Mouse (Mus musculus) layer of hippocampus, adult 9-11 months (tissue): Measurements from ENCODE around the gene Prkag2.

Experiments
- DNase-seq: peaks from one replicate; pipeline ENCODE4 v3.0.0; 2022

The Prkag2 gene

GRCm38 (mm10) chr5:25046762-25047161 is 53.7 kb downstream of the Prkag2 start:
- DNase-seq = no peak

- DNase-seq = no peak
These were observed 56.4 kb downstream of the Prkag2 start for GRCm38 (mm10) chr5:25044007-25044406.

DNA sequence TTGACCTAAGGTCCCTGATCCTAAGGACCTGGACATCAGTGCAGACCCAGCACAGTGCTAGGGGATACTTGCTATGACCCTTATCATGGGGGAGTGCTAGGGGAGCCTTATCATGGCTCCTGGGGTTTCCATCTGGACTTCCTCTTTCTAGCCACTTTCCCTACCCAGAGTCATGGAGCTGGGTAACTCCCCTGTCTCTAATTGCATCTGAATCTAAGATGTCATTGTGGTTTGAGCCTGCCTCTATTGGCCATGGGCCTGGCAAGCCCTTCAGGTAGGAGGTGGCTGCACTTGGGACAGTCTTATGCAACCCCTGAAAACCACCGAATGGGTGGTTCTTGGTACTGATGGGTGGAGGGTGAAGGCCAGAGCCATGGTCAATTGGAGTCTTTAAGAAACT is 58.5 kb downstream of the Prkag2 start:
- DNase-seq = no peak

- DNase-seq = peak; percentile 49
These were observed 59.1 kb downstream of the Prkag2 start for GRCm38 (mm10) chr5:25041307-25041706.

- DNase-seq = no peak
These were observed 59.5 kb downstream of the Prkag2 start for GRCm38 (mm10) chr5:25040903-25041302.

GRCm38 (mm10) chr5:25038827-25039226 is 61.6 kb downstream of the Prkag2 start:
- no peak for DNase-seq

DNA sequence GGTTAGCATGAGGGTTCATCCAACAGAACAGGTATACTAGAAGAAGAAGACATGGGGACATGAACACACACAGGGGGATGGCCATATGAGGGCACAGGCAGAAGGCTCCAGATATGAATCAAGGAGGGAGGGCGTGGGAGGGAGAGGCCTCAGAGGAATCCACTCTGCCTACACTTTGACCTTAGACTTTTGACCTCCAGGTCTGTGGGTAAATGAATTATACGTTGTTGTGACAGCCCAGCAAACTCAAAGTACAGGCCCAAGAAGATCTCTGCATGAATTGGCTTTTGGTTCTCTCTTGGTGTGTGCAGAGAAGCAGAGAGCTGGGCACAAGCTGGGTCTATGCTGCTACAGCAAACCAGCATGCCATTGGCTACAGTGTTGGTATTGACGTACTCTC is 65.1 kb downstream of the Prkag2 start:
- DNase-seq = no peak

GRCm38 (mm10) chr5:25031456-25031856 is 69.0 kb downstream of the Prkag2 start:
- DNase-seq = peak; percentile 88

- DNase-seq = no peak
These were observed 69.4 kb downstream of the Prkag2 start for GRCm38 (mm10) chr5:25031037-25031436.

DNA sequence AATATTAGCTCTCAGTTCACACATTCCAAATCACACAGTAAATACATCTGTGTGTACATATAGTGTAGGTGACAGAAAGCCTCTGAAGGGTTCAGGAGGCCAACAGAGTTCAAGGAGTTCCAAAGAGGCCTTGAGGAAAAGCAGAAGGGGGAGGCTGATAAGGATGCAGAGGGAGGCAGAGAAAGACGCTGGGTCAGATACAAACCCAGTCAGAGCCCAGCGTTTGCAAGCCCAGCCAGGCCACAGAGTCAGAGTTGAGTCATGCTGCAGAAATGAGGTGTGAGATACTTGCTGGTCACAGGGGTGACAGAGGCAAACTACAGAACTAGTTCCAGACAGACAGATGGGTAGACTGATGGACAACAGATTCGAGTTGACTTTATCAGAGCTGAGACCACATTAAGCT is 70.2 kb downstream of the Prkag2 start:
- no peak for DNase-seq

DNA sequence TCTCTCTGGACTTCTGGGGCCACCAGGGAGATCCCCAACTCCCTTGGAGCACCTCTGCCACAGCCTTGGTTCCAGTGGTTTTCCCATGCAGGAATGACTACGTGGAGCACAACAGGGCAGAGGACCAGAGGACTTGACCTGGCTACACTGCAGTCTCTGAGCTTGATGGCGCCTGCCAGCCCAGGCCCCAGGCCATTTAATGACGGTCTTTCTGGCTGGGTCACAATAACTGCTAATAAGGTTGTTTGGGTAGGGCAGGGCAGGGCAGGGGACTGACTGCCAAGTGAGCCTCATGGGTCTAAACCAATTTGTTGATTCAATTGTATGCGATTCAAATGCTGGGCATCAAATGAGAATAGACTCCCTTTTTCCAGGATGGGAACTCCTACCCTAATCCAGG is 72.8 kb downstream of the Prkag2 start:
- DNase-seq = no peak

DNA sequence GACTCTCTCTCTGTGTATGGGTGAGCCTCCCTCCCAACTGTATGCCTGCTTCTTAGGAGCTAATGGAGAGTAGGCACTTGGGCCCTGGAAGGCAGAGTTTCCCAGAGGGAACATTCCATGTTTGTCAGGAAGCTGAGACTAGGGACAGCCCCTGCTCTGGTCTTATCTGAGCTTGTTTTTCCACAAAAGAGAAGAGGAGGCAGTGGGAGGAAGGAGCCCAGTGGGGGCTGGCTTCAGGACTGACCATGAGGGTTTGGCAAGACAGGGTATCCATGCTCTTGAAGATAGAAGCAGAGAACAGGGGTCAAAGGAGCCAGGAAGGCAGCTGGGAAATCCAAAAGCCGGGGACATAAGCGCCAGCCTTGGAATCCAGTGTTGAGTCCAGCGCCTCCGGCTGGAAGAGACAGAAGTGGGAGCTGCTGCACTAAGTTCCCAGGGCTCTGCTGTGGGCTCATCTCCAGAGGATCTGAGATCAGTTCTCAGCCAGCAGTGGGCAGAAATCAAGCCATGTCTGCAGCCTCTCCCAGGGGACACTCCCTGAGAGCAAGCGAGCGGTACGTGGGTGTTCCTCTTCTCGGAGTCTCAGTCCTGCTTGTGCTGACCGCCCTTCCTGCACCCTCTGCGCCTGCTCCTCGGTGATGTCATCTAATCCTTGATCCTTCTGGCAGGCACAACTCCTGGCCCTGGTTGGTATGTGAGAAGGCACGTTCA is 75.0 kb downstream of the Prkag2 start:
- no peak for DNase-seq

GRCm38 (mm10) chr5:25022904-25023303 is 77.5 kb downstream of the Prkag2 start:
- DNase-seq = no peak

- DNase-seq = no peak
These were observed 81.2 kb downstream of the Prkag2 start for GRCm38 (mm10) chr5:25019221-25019620.

DNA sequence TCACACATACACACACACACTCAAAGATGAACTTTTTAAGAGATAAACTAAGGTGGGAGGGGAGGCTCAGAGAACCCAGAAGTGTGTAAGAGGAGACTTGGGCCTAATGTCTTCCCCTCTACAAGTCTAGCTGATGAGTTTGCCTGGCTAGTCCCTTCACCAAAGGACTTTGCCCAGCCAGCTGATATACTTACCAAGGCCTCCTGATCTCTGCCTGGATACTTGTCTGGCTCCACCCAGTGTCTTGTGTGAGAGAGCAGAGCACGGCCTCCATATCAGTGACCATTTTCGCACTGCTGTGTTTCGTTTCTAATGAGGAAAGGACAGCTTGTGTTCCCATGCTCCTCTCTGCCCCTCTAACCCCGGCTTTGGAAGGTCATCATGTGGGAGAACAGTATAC is 88.3 kb downstream of the Prkag2 start:
- DNase-seq = no peak

- DNase-seq = peak; percentile 72
These were observed 89.4 kb downstream of the Prkag2 start for GRCm38 (mm10) chr5:25011019-25011485.

- peak; percentile 81 for DNase-seq
These were observed 90.0 kb downstream of the Prkag2 start for GRCm38 (mm10) chr5:25010438-25010892.

DNA sequence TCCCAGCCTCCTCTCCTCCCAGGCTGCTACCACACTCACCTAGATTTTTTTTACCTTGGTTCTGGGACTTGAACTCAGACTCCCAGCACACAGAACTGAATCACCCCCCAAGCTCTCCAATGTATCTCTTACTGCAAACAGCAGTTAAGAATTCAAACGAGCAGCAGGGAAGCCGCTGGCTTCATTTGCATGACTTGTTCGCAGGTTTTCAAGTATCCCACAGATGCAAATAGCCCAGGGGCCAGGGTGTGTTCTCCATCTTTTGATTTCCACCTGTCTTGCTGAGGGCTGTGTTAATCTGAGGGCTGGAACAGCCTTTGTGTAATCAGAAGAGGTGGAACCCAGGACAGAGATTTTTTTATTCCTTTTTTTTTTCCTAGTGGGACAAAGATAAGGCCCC is 90.7 kb downstream of the Prkag2 start:
- no peak for DNase-seq

DNA sequence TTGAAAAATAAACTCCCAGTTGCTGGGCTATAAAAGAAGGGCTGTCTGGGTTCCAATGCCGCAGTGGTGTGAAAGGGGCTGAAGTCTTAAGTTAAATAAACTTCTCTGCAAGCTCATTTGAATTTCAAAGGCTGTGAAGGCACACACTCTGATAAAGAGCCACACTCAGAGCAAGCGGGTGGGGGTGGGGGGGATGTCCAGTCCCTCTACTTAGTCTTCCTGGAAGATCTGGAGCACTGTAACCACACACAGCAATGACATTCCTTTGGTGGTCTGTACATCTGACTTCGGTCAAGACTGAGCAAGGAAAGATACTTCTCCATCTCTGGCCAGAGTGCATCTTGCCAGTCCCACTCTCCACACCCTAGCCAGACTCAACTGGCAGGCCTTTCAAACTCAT is 91.5 kb downstream of the Prkag2 start:
- no peak for DNase-seq

- peak; percentile 77 for DNase-seq
These were observed 93.6 kb downstream of the Prkag2 start for GRCm38 (mm10) chr5:25006848-25007247.

DNA sequence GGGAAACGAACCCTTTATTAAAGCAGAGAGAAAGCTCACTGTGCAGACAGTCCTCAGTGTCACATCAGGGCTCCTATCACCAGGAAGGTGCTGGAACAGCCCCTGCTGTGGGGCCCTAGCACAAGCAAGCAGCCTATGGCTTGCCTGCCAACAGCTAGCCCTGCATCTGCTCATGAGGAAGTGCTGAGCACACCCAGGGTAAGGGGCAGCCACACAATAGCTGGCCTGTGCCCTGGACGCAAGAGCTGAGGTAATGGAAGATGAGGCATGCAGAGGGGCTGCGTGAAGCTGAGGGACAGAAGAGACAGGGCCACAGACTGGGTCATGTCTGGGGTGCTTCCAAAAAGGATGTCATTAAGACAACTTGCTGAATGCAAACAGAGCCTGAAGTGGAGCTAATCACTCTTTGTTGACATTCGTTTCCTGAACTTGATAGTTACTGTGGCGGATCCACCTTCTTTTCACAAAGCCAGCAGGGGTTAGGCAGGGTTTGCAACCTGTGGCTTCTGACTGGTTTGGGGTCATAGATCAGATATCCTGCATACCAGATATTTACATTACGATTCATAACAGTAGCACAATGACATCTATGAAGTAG is 94.8 kb downstream of the Prkag2 start:
- DNase-seq = no peak

DNA sequence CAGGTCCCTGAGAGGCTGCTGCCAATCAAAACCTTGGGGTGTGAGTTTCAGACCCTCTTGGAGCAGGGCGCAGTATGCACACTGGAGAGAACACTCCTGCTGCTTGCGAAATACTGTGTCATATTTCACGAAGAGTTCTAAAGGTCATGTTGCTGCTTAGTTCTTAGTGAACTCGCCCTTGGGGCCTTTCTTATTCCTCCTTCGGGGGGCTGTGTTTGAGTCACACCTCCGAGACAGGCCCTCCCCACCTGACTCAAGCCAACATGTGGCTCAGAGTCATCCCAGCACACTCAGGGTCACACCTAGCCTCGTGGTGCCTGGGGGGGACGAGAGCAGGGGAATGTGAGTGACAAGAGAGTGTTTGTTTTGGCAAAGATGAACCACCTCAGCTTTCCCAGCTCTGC is 99.0 kb downstream of the Prkag2 start:
- DNase-seq = no peak

DNA sequence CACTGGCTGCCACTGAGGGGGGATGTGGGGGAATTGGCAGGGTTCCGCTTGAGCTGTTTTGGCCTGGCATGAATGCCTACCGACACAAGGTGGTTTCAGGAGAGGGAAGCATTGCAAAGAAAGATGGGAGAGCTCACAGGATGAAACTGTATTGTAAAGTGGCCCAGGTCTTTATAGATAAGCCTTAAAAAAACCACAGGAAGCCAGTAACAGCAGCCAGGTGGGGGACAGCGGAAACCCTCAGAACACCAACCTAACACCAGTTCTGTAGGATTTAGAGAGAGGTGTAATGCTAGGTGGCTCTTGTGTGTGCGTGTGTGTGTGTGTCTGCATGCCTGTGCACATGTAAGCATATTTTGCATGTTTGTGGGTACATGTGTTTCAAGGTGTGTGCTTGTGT is 101.1 kb downstream of the Prkag2 start:
- DNase-seq = no peak

GRCm38 (mm10) chr5:24995576-24996100 is 104.8 kb downstream of the Prkag2 start:
- peak; percentile 66 for DNase-seq
